In genomic region chr11:44581277-44581683, GRCm38 (mm10) we compare ENCODE assay signal across 9 mouse cellular contexts. TPM values are rescaled to one million over a fixed set of nuclear protein-coding genes. Genes with fewer than 3 reads are reported as not detected.
A peak's percentile ranks its signal among the peaks of the same experiment; 100 is the strongest.
DNase-seq lines count a peak whose midpoint lies in the region.
"Had no signal": no experiment of that assay in that cellular context is flagged by ENCODE, and none has a peak within 500 bp of the region (broad histone marks: within the 10 kb centered on the region; RNA-seq: fewer than 3 reads in every experiment).

No protein-coding gene starts in this region.

- no peaks in the 10 kb centered on the region for H3K9me3 ChIP-seq in heart, embryonic 10.5 days
- H3K9me3 ChIP-seq: neural tube, embryonic 13.5 days had no signal

- H3K27me3 ChIP-seq in heart, embryonic 10.5 days (ENCODE audit: insufficient read depth, poor library complexity, severe bottlenecking) = no peaks in the 10 kb centered on the region
- H3K27me3 ChIP-seq: neural tube, embryonic 13.5 days had no signal

- no peak overlapping the region for H3K27ac ChIP-seq in heart, embryonic 10.5 days
- H3K27ac ChIP-seq: neural tube, embryonic 13.5 days had no signal

- intact Hi-C loops in heart, postnatal 25 days (cut with DNase I) = loop anchor here (10.0 kb wide), 1 partner anchor 1154 kb away; no protein-coding TSS in a partner anchor

- H3K36me3 ChIP-seq in heart, embryonic 10.5 days = no peaks in the 10 kb centered on the region
- H3K36me3 ChIP-seq: neural tube, embryonic 13.5 days had no signal

- no peaks in the 10 kb centered on the region for H3K4me1 ChIP-seq in heart, embryonic 10.5 days

- WGBS in heart, embryonic 10.5 days = 30% methylated on average over 11 of the region's 11 CpGs

- no peak overlapping the region for H3K4me3 ChIP-seq in heart, embryonic 10.5 days
- H3K4me3 ChIP-seq: neural tube, embryonic 13.5 days had no signal

- DNase-seq in heart, adult 11 months = peak; percentile 94
- DNase-seq in heart, postnatal 25 days (ENCODE audit: low spot score) = no peak
- peak; percentile 54 for DNase-seq in MEL-GATA-1-ER (ENCODE audit: extremely low read depth, low read depth)
- peak; percentile 43 for DNase-seq in cerebellum, adult 8-10 months
- peak; percentile 69 for DNase-seq in heart, embryonic 10.5 days (ENCODE audit: low spot score)
- peak; percentile 60 for DNase-seq in liver
- DNase-seq in retina, embryonic 14.5 days (ENCODE audit: low spot score) = peak; percentile 51
- DNase-seq in left cerebral cortex, adult 8-10 months (ENCODE audit: low spot score in 2 of 2) = no peak

RNA-seq across cellular contexts. Expression of gene Ebf1, which starts 35.8 kb away (rescaled TPM):
- total RNA-seq in heart, postnatal 25 days (2021) = 10 to 100 TPM in 1 of 2 experiments, 1 to 10 TPM in 1; 10.0 to 13.8 TPM
- polyA plus RNA-seq in heart, embryonic 10.5 days (2016; fragmentation: Nextera tagmentation; extraction: Ambion mirVana) = 7.6 and 17.9 TPM in 2 replicates
- 1 to 10 TPM; 4.4 to 5.8 (median 4.9) TPM for total RNA-seq in left cerebral cortex, adult 8-10 months (2022)

Comparison
In these comparisons a context has a peak if more than half of its experiments do, and no peak if none do; other contexts are left out.
1. DNase-seq: peak in heart, adult 11 months (single experiment), MEL-GATA-1-ER (single experiment), cerebellum, adult 8-10 months (single experiment), heart, embryonic 10.5 days (single experiment), liver (single experiment) and retina, embryonic 14.5 days (single experiment); none in heart, postnatal 25 days (single experiment) and left cerebral cortex, adult 8-10 months (0 of 2).